Mouse (Mus musculus) G1E (cell line): ENCODE results near the gene Ankrd35. TPM values are rescaled to one million over a fixed set of nuclear protein-coding genes. Genes with fewer than 3 reads are reported as not detected.
A peak's percentile ranks its signal among the peaks of the same experiment; 100 is the strongest.

ENCODE experiments used
- ATAC-seq: 2 replicates; pipeline ENCODE4 v1.8.0; 2016; ENCODE audit warnings: mild to moderate bottlenecking; ENCODE audit not compliant: insufficient number of reproducible peaks, poor library complexity, low FRiP score, severe bottlenecking; ENCODE audit errors: extremely low read depth
- DNase-seq: peaks from one replicate; pipeline ENCODE4 v3.0.0; 2012; ENCODE audit warnings: low spot score
- H3K27me3 ChIP-seq: 2 replicates; pipeline ENCODE4 v1.6.1; 2012; ENCODE audit warnings: mild to moderate bottlenecking, low read length, inconsistent platforms; ENCODE audit not compliant: insufficient read depth
- H3K36me3 ChIP-seq: replicated peaks from 2 replicates; pipeline ENCODE3; 2012; ENCODE audit warnings: mild to moderate bottlenecking, inconsistent platforms
- H3K4me1 ChIP-seq: 2 replicates; pipeline ENCODE4 v1.6.1; 2012; ENCODE audit warnings: low read depth, low read length, inconsistent platforms, mixed read lengths; ENCODE audit not compliant: insufficient read depth
- H3K4me3 ChIP-seq: 2 replicates; pipeline ENCODE4 v1.5.1; 2012; ENCODE audit warnings: low read depth, mild to moderate bottlenecking, inconsistent platforms, low read length, moderate library complexity, mixed read lengths
- H3K9me3 ChIP-seq: replicated peaks from 2 replicates; pipeline ENCODE4 v1.6.1; 2012; ENCODE audit warnings: inconsistent platforms
- CTCF ChIP-seq: IDR thresholded peaks from 2 replicates; pipeline ENCODE4 v1.5.1; 2012; ENCODE audit warnings: low read depth, low read length, inconsistent platforms, mixed read lengths
- GATA1 ChIP-seq: IDR thresholded peaks from 2 replicates; pipeline ENCODE4 v1.6.1; 2012; ENCODE audit warnings: borderline replicate concordance, low read length, inconsistent platforms, mixed read lengths
- GATA2 ChIP-seq: IDR thresholded peaks from 2 replicates; pipeline ENCODE4 v1.6.1; 2012; ENCODE audit warnings: low read depth, low read length, inconsistent platforms, borderline replicate concordance
- POLR2AphosphoS5 ChIP-seq: IDR thresholded peaks from 2 replicates; pipeline ENCODE4 v1.6.1; 2012; ENCODE audit warnings: low read depth, low read length, inconsistent platforms; ENCODE audit not compliant: insufficient replicate concordance
- TAL1 ChIP-seq: conservative IDR thresholded peaks from 2 replicates; pipeline ENCODE4 v1.6.1; 2012; ENCODE audit warnings: low read depth, low read length, inconsistent platforms, mixed read lengths
- polyA plus RNA-seq: library from polyadenylated mRNA; stranded (reverse); fragments of >175 nt; gene quantifications from 2 replicates; pipeline ENCODE4 v1.2.3, GENCODE M21; 2012
- total RNA-seq, 2 experiments: library from RNA; stranded (forward) in 1 of 2; stranded (reverse) in 1 of 2; fragments of 200-1000 nt in 1 of 2; fragments of >200 nt in 1 of 2; fragmentation: Nextera tagmentation in 1 of 2; gene quantifications; 2 replicates each; pipeline ENCODE4 v1.2.3; 2014 to 2017

Gene Ankrd35
- total RNA-seq (2014; fragmentation: Nextera tagmentation): not detected in 2 replicates
- 0.06 TPM in 1 of 2 replicates, not detected in the other for total RNA-seq (2017)
- not detected in 2 replicates for polyA plus RNA-seq

DNA sequence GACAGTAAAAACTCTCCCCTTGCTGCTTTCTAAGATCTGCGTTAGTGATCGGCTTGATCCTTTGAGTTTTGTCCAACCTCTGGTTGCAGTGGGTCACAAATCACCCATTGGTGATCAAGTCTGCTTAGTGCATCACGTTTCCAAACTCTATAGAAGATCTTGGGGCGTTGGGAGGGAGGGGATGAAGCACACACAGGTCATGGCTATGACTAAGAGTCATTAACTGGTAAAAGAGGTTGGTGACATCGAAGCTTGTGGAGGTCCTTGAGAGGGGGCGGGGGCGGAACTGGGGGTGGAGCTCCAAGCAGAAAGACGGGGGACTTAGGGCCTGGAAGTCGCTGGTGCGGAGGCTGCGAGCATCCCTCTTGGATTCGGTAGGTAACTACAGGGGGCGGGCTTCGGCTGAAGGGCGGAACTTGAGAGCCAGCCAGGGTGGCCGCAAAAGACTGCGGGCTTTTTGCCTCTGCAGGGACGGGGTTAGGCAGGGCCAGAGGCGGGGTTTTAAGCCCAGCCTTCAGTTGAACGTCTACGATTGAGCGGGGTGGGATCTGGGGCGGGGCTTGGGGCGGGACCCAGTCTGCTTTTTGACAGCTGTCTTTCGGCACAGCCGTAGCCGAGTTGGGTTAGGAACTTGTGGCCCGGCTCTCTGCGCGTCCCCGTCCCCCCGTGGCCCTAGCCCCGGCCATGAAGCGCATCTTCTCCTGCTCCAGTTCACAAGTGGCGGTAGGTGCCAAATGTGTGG lies at the start of gene Ankrd35:
Gene Ankrd35 (plus strand): TSS at position 405 of the 742 bp plus-strand sequence.
- Histone ChIP-seq H3K4me3 (peak within 1 kb of the TSS; percentile 67; the same call in 1 of the 2 replicates), H3K36me3 (no peaks in the 10 kb centered on the region), H3K27me3 (peaks cover 40% of the 10 kb centered on the region), H3K9me3 (no peaks in the 10 kb centered on the region), H3K4me1 (peaks cover 12% of the 10 kb centered on the region)
- peak; percentile 54 for ATAC-seq
- TF ChIP-seq POLR2AphosphoS5 (no peak), TAL1 (no peak), CTCF (no peak), GATA1 (no peak), GATA2 (no peak)
- DNase-seq: peak; percentile 75

GRCm38 (mm10) chr3:96623201-96623600 lies 46.7 kb upstream of the Ankrd35 start:
- DNase-seq (no peak), ATAC-seq (no peak)
- Histone ChIP-seq H3K27me3 (no peaks in the 10 kb centered on the region), H3K36me3 (peaks cover 64% of the 10 kb centered on the region), H3K4me1 (no peaks in the 10 kb centered on the region; the same call in 1 of the 2 replicates), H3K4me3 (no peak overlapping the region), H3K9me3 (no peaks in the 10 kb centered on the region)
- TF ChIP-seq GATA2 (no peak), POLR2AphosphoS5 (no peak), CTCF (no peak), GATA1 (no peak), TAL1 (no peak)

GRCm38 (mm10) chr3:96629729-96630600 lies 40.0 kb upstream of the Ankrd35 start, which contains the start of gene Rbm8a:
Gene Rbm8a (plus strand): TSS chr3:96629933.
- TF ChIP-seq POLR2AphosphoS5 (peak; percentile 69; the same call in 1 of the 2 replicates), GATA2 (no peak), CTCF (no peak), TAL1 (no peak), GATA1 (no peak)
- H3K36me3 ChIP-seq: peaks cover 44% of the 10 kb centered on the region
- H3K9me3 ChIP-seq: no peaks in the 10 kb centered on the region
- no peaks in the 10 kb centered on the region for H3K27me3 ChIP-seq
- peak; percentile 79 for DNase-seq
- peaks cover 31% of the 10 kb centered on the region for H3K4me1 ChIP-seq
- peak within 1 kb of the TSS; percentile 77 for H3K4me3 ChIP-seq
- ATAC-seq: peak; percentile 93

DNA sequence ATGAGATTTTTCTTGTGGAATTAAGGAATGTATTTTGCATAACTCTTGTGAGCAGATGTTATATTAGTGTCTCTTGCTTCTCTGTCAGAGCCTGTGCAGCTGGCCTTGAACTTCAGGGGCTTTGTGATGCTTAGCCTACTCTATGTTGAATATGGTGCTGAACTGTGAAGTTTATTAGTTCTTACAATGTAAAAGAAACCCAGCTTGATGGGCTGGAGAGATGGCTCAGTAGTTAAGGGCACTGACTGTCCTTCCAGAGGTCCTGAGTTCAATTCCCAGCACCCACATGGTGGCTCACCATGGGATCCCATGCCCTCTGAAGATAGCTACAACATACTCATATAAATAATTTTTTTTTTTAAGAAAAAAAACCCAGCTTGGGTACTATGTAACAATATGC lies 37.9 kb upstream of the Ankrd35 start:
- Histone ChIP-seq H3K27me3 (no peaks in the 10 kb centered on the region), H3K36me3 (peaks cover 40% of the 10 kb centered on the region), H3K9me3 (no peaks in the 10 kb centered on the region), H3K4me1 (peaks cover 46% of the 10 kb centered on the region), H3K4me3 (no peak overlapping the region)
- ATAC-seq (no peak), DNase-seq (no peak)
- TF ChIP-seq GATA2 (no peak), TAL1 (no peak), POLR2AphosphoS5 (no peak), GATA1 (no peak)

- TF ChIP-seq POLR2AphosphoS5 (no peak), GATA1 (no peak), TAL1 (no peak), GATA2 (no peak), CTCF (no peak)
- Histone ChIP-seq H3K4me1 (peaks cover 47% of the 10 kb centered on the region), H3K9me3 (no peaks in the 10 kb centered on the region), H3K27me3 (no peaks in the 10 kb centered on the region), H3K36me3 (peaks cover 56% of the 10 kb centered on the region), H3K4me3 (no peak overlapping the region)
- DNase-seq (no peak), ATAC-seq (no peak)
Measured at GRCm38 (mm10) chr3:96634015-96634414, 35.9 kb upstream of the Ankrd35 start.
